Mouse (Mus musculus): ENCODE data around the gene 0610009B22Rik. TPM values are rescaled to one million over a fixed set of nuclear protein-coding genes. Genes with fewer than 3 reads are reported as not detected.
A peak's percentile ranks its signal among the peaks of the same experiment; 100 is the strongest.

0610009B22Rik gene
- polyA plus RNA-seq, 1 experiment from 2014 or later, result 36.0 TPM

DNA sequence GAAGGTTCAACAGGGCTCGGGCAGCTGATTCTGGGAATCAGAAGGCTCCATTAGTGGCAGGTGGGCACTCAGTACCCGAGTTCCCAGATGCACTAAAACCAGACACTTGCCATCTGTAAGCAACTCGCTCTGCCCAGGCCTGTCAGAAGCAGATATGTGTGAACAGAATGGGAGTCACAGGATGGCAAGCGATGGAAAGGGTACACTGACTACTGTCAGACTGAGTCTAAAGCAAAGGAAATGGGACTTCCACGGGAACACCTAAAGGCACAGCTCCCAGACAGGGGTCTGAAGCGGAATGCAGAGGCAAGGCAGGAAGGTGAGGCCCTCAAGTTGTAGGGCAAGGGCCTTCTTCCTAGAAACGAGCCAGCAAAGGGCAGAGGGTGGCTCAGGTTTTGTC, 42.4 kb downstream of the 0610009B22Rik start:
- no peak overlapping the region for H3K9ac ChIP-seq (ENCODE audit: low read depth, low read length)
- no peaks in the 10 kb centered on the region for H3K9me3 ChIP-seq (replicated peaks; ENCODE audit: control insufficient read depth, low read length)
- H3K4me3 ChIP-seq (ENCODE audit: low read depth, low read length), result no peak overlapping the region
- WGBS (ENCODE audit: insufficient replicate concordance), result 63% methylated on average over 7 of the region's 7 CpGs
- H3K27ac ChIP-seq (ENCODE audit: low read length), result no peak overlapping the region
- H3K27me3 ChIP-seq (ENCODE audit: control insufficient read depth, insufficient read depth, low read depth, low read length), result peaks cover 27% of the 10 kb centered on the region
- H3K4me1 ChIP-seq (ENCODE audit: control insufficient read depth, low read depth, low read length), result peaks cover 11% of the 10 kb centered on the region
- no peaks in the 10 kb centered on the region for H3K36me3 ChIP-seq (ENCODE audit: control insufficient read depth, insufficient read depth)
- no peak overlapping the region for H3K4me2 ChIP-seq (ENCODE audit: low read depth, low read length)
- ATAC-seq (ENCODE audit: low read depth), result no peak

DNA sequence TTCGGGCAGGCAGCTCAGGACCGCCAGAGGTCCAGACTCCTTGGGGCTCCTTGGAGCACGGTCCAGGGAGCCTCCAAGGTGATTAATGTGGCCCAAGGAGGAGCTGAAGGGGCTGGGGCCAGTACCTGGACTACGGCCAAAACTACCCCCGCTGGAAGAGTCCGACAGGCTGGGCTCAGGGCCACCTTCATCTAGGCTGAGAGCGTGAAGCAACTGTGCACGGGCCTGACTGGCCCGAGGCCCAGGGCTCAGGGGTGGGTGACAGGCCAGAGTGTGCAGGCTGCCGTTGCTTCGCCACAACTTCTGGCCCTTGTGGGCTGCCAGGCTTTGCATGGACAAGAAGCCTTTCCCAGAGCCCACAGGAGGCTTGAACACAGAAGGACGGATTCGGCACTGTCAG, 43.4 kb downstream of the 0610009B22Rik start:
- no peak for ATAC-seq (ENCODE audit: low read depth)
- Histone ChIP-seq H3K4me1 (ENCODE audit: control insufficient read depth, low read depth, low read length) (peaks cover 10% of the 10 kb centered on the region), H3K4me3 (ENCODE audit: low read depth, low read length) (no peak overlapping the region), H3K4me2 (ENCODE audit: low read depth, low read length) (no peak overlapping the region), H3K36me3 (ENCODE audit: control insufficient read depth, insufficient read depth) (no peaks in the 10 kb centered on the region), H3K9me3 (replicated peaks; ENCODE audit: control insufficient read depth, low read length) (no peaks in the 10 kb centered on the region), H3K27ac (ENCODE audit: low read length) (no peak overlapping the region), H3K9ac (ENCODE audit: low read depth, low read length) (no peak overlapping the region), H3K27me3 (ENCODE audit: control insufficient read depth, insufficient read depth, low read depth, low read length) (peaks cover 18% of the 10 kb centered on the region)
- 71% methylated on average over 13 of the region's 13 CpGs for WGBS (ENCODE audit: insufficient replicate concordance)

DNA sequence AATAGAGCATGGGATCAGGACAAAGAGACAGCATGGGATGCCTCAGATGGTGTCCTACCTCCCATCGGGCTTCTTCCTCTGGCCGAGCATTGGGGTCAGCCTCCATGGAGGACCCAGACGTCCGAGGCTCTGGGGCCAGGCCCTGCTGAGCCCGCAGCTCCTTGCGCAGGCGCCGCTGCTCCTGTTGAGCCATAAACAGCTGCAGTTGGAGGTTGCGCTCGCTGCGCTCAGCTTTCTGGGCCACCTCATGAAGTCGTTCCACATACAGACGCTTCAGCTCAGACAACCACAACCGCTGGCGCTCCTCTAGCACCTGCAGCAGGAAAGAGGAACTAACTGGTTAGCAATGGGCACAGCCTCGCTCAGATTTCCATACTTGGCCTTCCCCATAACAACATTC, 44.5 kb downstream of the 0610009B22Rik start:
- 36% methylated on average over 16 of the region's 16 CpGs for WGBS (ENCODE audit: insufficient replicate concordance)
- H3K9me3 ChIP-seq (replicated peaks; ENCODE audit: control insufficient read depth, low read length), result no peaks in the 10 kb centered on the region
- H3K27me3 ChIP-seq (ENCODE audit: control insufficient read depth, insufficient read depth, low read depth, low read length), result peaks cover 7% of the 10 kb centered on the region
- H3K4me3 ChIP-seq (ENCODE audit: low read depth, low read length), result no peak overlapping the region
- peaks cover under 1% of the 10 kb centered on the region; the same call in 1 of the 2 replicates for H3K4me1 ChIP-seq (ENCODE audit: control insufficient read depth, low read depth, low read length)
- H3K36me3 ChIP-seq (ENCODE audit: control insufficient read depth, insufficient read depth), result no peaks in the 10 kb centered on the region
- H3K27ac ChIP-seq (ENCODE audit: low read length), result peak overlapping the region; percentile 43; the same call in 1 of the 2 replicates
- ATAC-seq (ENCODE audit: low read depth), result no peak
- no peak overlapping the region for H3K9ac ChIP-seq (ENCODE audit: low read depth, low read length)
- H3K4me2 ChIP-seq (ENCODE audit: low read depth, low read length), result no peak overlapping the region

DNA sequence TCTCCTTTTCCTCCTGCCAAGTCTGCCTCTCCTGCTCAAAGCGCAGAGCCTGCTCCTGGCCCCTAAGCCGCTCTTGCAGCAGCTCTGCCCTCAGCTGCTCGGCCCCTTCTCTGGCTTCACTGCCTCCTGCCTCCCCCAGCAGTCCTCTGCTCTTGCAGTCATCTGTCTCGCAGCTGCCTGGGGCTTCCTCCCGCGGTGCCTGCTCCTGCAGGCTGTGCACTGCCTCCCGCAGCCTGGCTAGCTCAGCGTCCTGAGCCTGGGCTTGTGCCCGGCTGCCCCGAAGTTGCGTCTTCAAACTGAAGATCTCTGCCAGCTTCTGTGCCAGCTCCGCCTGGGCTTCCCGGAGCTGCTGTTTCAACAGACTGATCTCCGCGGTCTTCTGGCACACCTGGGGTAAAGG, 44.9 kb downstream of the 0610009B22Rik start:
- Histone ChIP-seq H3K36me3 (ENCODE audit: control insufficient read depth, insufficient read depth) (no peaks in the 10 kb centered on the region), H3K4me3 (ENCODE audit: low read depth, low read length) (no peak overlapping the region), H3K4me2 (ENCODE audit: low read depth, low read length) (no peak overlapping the region), H3K9ac (ENCODE audit: low read depth, low read length) (no peak overlapping the region), H3K27ac (ENCODE audit: low read length) (peak overlapping the region; percentile 43; the same call in 1 of the 2 replicates), H3K9me3 (replicated peaks; ENCODE audit: control insufficient read depth, low read length) (no peaks in the 10 kb centered on the region), H3K27me3 (ENCODE audit: control insufficient read depth, insufficient read depth, low read depth, low read length) (peaks cover 3% of the 10 kb centered on the region; the same call in 1 of the 2 replicates), H3K4me1 (ENCODE audit: control insufficient read depth, low read depth, low read length) (no peaks in the 10 kb centered on the region)
- 45% methylated on average over 15 of the region's 15 CpGs for WGBS (ENCODE audit: insufficient replicate concordance)
- ATAC-seq (ENCODE audit: low read depth), result no peak

DNA sequence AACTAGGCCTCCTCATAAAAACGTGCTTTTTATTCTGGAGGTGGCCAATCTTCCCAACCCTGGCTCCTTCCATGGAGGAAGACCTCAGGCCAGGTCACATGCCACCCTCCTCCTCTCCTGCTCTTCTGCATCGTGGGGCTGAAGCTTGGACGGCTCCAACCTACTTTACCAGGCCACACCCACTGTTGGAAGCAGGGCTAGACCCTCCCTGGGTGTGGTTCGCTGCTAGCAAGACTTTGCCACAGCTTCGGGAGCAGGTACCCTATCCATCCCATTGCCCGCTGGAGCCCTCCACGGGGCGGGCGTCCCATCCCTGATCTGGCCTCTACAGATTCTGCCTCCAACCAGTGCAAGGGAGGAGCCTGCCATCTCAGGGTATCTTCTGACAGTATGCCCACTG, 45.5 kb downstream of the 0610009B22Rik start:
- H3K4me3 ChIP-seq (ENCODE audit: low read depth, low read length), result no peak overlapping the region
- H3K9ac ChIP-seq (ENCODE audit: low read depth, low read length), result no peak overlapping the region
- H3K27ac ChIP-seq (ENCODE audit: low read length), result no peak overlapping the region
- no peaks in the 10 kb centered on the region for H3K9me3 ChIP-seq (replicated peaks; ENCODE audit: control insufficient read depth, low read length)
- no peak overlapping the region for H3K4me2 ChIP-seq (ENCODE audit: low read depth, low read length)
- no peaks in the 10 kb centered on the region for H3K36me3 ChIP-seq (ENCODE audit: control insufficient read depth, insufficient read depth)
- H3K27me3 ChIP-seq (ENCODE audit: control insufficient read depth, insufficient read depth, low read depth, low read length), result peaks cover 3% of the 10 kb centered on the region; the same call in 1 of the 2 replicates
- no peak for ATAC-seq (ENCODE audit: low read depth)
- 53% methylated on average over 9 of the region's 9 CpGs for WGBS (ENCODE audit: insufficient replicate concordance)
- no peaks in the 10 kb centered on the region for H3K4me1 ChIP-seq (ENCODE audit: control insufficient read depth, low read depth, low read length)

DNA sequence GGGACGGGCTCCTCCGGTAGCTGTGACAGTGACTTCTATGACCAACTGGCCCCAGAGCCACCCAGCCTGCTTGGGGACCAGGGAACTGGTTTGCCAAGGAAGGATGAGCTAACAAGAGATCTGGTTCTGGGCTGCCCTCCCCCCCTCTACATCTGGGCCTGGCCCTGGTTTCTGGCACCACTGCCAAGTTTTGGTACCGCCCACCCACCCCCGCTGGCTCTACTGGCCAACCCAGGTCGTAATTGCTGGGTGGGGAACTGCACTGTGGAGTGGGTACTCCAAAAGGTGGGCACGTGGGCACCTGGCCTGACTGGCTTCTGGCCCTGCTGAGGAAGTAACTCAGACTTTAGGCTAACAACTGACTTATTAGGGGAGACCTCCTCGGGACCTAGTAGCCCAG, 47.9 kb downstream of the 0610009B22Rik start:
- no peaks in the 10 kb centered on the region for H3K36me3 ChIP-seq (ENCODE audit: control insufficient read depth, insufficient read depth)
- peaks cover 3% of the 10 kb centered on the region; the same call in 1 of the 2 replicates for H3K27me3 ChIP-seq (ENCODE audit: control insufficient read depth, insufficient read depth, low read depth, low read length)
- H3K9me3 ChIP-seq (replicated peaks; ENCODE audit: control insufficient read depth, low read length), result no peaks in the 10 kb centered on the region
- 66% methylated on average over 7 of the region's 7 CpGs for WGBS (ENCODE audit: insufficient replicate concordance)
- H3K4me1 ChIP-seq (ENCODE audit: control insufficient read depth, low read depth, low read length), result peaks cover 12% of the 10 kb centered on the region
- ATAC-seq (ENCODE audit: low read depth), result no peak
- H3K27ac ChIP-seq (ENCODE audit: low read length), result no peak overlapping the region
- H3K9ac ChIP-seq (ENCODE audit: low read depth, low read length), result no peak overlapping the region
- H3K4me3 ChIP-seq (ENCODE audit: low read depth, low read length), result no peak overlapping the region
- no peak overlapping the region for H3K4me2 ChIP-seq (ENCODE audit: low read depth, low read length)

DNA sequence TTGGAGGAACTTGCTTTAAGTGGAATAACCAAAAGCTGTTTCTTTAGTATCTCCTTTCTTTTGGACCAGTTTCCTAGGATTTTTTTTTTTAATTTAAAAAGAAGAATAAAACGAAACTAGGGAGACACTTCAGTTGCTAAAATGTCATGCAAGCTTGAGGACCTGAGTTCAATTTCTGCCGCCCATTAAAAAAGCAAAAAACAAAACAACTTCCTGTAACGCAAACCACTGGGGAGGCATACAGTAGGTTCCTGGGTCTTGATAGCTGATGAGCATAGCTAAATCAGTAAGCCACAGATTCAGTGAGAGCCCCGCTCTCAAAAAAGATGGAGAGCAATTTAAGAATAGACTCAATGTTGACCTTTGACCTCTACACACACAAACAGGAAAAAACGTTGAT, 50.2 kb downstream of the 0610009B22Rik start:
- Histone ChIP-seq H3K27ac (ENCODE audit: low read length) (peak overlapping the region; percentile 16; the same call in 1 of the 2 replicates), H3K4me2 (ENCODE audit: low read depth, low read length) (peak overlapping the region; percentile 47), H3K27me3 (ENCODE audit: control insufficient read depth, insufficient read depth, low read depth, low read length) (no peaks in the 10 kb centered on the region), H3K9me3 (replicated peaks; ENCODE audit: control insufficient read depth, low read length) (no peaks in the 10 kb centered on the region), H3K4me1 (ENCODE audit: control insufficient read depth, low read depth, low read length) (peaks cover 25% of the 10 kb centered on the region), H3K4me3 (ENCODE audit: low read depth, low read length) (no peak overlapping the region), H3K36me3 (ENCODE audit: control insufficient read depth, insufficient read depth) (no peaks in the 10 kb centered on the region), H3K9ac (ENCODE audit: low read depth, low read length) (no peak overlapping the region)
- no peak for ATAC-seq (ENCODE audit: low read depth)
- 47% methylated on average over 5 of the region's 5 CpGs for WGBS (ENCODE audit: insufficient replicate concordance)

DNA sequence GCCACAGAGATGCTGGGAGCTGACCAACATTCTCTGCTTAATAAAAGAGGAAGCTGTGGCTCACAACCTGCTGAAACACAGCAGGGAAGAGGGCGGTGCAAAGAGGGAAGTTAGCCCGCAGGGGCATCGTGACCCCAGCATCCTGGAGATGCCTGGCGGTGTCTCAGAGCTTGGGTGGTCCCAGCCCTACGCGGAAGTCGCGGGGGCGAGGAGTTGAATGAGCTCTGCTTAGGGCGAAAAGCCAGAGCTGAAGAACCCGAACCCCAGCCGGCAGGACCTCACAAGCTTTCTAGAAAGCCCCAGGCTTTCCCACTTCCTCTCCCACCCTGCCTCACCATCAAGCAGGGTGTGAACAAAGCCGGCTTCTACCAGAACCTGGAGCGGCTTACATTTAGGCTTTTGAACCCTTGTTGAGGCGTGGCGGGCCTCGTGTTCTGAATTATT, 50.7 kb downstream of the 0610009B22Rik start:
- H3K27ac ChIP-seq (ENCODE audit: low read length), result peak overlapping the region; percentile 16; the same call in 1 of the 2 replicates
- H3K36me3 ChIP-seq (ENCODE audit: control insufficient read depth, insufficient read depth), result no peaks in the 10 kb centered on the region
- peak overlapping the region; percentile 47 for H3K4me2 ChIP-seq (ENCODE audit: low read depth, low read length)
- H3K9me3 ChIP-seq (replicated peaks; ENCODE audit: control insufficient read depth, low read length), result no peaks in the 10 kb centered on the region
- no peak for ATAC-seq (ENCODE audit: low read depth)
- 0 out of 2 replicates have a peak overlapping the region, but pooled peaks have one; percentile 21 for H3K4me3 ChIP-seq (ENCODE audit: low read depth, low read length)
- no peaks in the 10 kb centered on the region for H3K27me3 ChIP-seq (ENCODE audit: control insufficient read depth, insufficient read depth, low read depth, low read length)
- H3K4me1 ChIP-seq (ENCODE audit: control insufficient read depth, low read depth, low read length), result peaks cover 25% of the 10 kb centered on the region
- no peak overlapping the region for H3K9ac ChIP-seq (ENCODE audit: low read depth, low read length)
- WGBS (ENCODE audit: insufficient replicate concordance), result 3% methylated on average over 17 of the region's 17 CpGs

DNA sequence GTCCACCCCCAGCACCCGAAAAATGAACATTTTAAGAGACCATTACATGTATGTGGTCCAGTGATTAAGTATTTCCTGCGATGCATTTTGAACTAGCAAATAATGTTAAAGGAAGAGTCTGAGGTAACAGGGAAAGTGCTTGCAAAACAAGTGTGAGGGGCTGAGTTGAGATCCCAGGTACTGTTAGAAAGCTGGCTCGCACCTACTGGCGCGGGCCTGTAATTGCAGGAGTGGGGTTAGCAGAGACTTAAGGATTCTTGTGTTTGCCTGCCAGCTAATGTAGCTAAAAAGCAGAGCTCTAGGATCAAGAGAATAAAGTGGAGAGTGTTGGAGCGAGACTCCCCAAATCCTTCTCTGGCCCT, 52.4 kb downstream of the 0610009B22Rik start:
- Histone ChIP-seq H3K4me3 (ENCODE audit: low read depth, low read length) (peak overlapping the region; percentile 85), H3K36me3 (ENCODE audit: control insufficient read depth, insufficient read depth) (no peaks in the 10 kb centered on the region), H3K4me2 (ENCODE audit: low read depth, low read length) (peak overlapping the region; percentile 83), H3K9me3 (replicated peaks; ENCODE audit: control insufficient read depth, low read length) (no peaks in the 10 kb centered on the region), H3K4me1 (ENCODE audit: control insufficient read depth, low read depth, low read length) (peaks cover 25% of the 10 kb centered on the region), H3K27ac (ENCODE audit: low read length) (peak overlapping the region; percentile 87), H3K27me3 (ENCODE audit: control insufficient read depth, insufficient read depth, low read depth, low read length) (no peaks in the 10 kb centered on the region), H3K9ac (ENCODE audit: low read depth, low read length) (peak overlapping the region; percentile 85)
- WGBS (ENCODE audit: insufficient replicate concordance), result 5% methylated on average over 6 of the region's 6 CpGs
- peak; percentile 50 for ATAC-seq (ENCODE audit: low read depth)
